Mouse (Mus musculus): Measurements from ENCODE around the gene Prr27. TPM values are rescaled to one million over a fixed set of nuclear protein-coding genes. Genes with fewer than 3 reads are reported as not detected.

Gene Prr27
- polyA plus RNA-seq, 1 experiment from 2014 or later = not detected

Other genes starting within 250 kb of the Prr27 start
- gene Sult1e1, start 234.1 kb upstream of the Prr27 start, polyA plus RNA-seq (2014; fragmentation: Nextera tagmentation; extraction: Ambion mirVana) = not detected in 2 replicates
- not detected in 2 replicates for gene Csn1s1, start 159.5 kb upstream of the Prr27 start, polyA plus RNA-seq (2014; fragmentation: Nextera tagmentation; extraction: Ambion mirVana)
- gene Csn2, start 126.1 kb upstream of the Prr27 start, polyA plus RNA-seq (2014; fragmentation: Nextera tagmentation; extraction: Ambion mirVana) = not detected in 2 replicates
- gene Csn1s2a, start 51.1 kb upstream of the Prr27 start, polyA plus RNA-seq (2014; fragmentation: Nextera tagmentation; extraction: Ambion mirVana) = not detected in 2 replicates
- not detected in 2 replicates for gene Csn1s2b, start 17.6 kb upstream of the Prr27 start, polyA plus RNA-seq (2014; fragmentation: Nextera tagmentation; extraction: Ambion mirVana)
- not detected in 2 replicates for gene Odam, start 59.3 kb downstream of the Prr27 start, polyA plus RNA-seq (2014; fragmentation: Nextera tagmentation; extraction: Ambion mirVana)
- gene Csn3, start 99.9 kb downstream of the Prr27 start, polyA plus RNA-seq (2014; fragmentation: Nextera tagmentation; extraction: Ambion mirVana) = not detected in 2 replicates
- not detected in 2 replicates for gene 2310003L06Rik, start 143.8 kb downstream of the Prr27 start, polyA plus RNA-seq (2014; fragmentation: Nextera tagmentation; extraction: Ambion mirVana)
- not detected in 2 replicates for gene Gm28434, start 143.8 kb downstream of the Prr27 start, polyA plus RNA-seq (2014; fragmentation: Nextera tagmentation; extraction: Ambion mirVana)
- gene Cabs1, start 153.8 kb downstream of the Prr27 start, polyA plus RNA-seq (2014; fragmentation: Nextera tagmentation; extraction: Ambion mirVana) = not detected in 2 replicates
- gene Smr3a, start 176.9 kb downstream of the Prr27 start, polyA plus RNA-seq (2014; fragmentation: Nextera tagmentation; extraction: Ambion mirVana) = not detected in 2 replicates